Mouse (Mus musculus): ENCODE results near the gene Ankzf1. TPM values are rescaled to one million over a fixed set of nuclear protein-coding genes. Genes with fewer than 3 reads are reported as not detected.
A peak's percentile ranks its signal among the peaks of the same experiment; 100 is the strongest.

Gene Ankzf1
- polyA plus RNA-seq, 1 experiment, result 11.4 TPM

GRCm38 (mm10) chr1:75179334-75180104, 12.4 kb upstream of the Ankzf1 start:
- peak overlapping the region; percentile 45 for H3ac ChIP-seq (ENCODE audit: control insufficient read depth, insufficient read length)
- TF ChIP-seq POLR2AphosphoS2 (IDR thresholded peaks at IDR 0.05; ENCODE audit: insufficient read length, low read depth), result no peak
- no peak for TF ChIP-seq E2F4 (IDR thresholded peaks at IDR 0.05; ENCODE audit: insufficient read depth)
- TF ChIP-seq MYOG (IDR thresholded peaks at IDR 0.05; ENCODE audit: control insufficient read depth in 1 of 3, insufficient read depth in 1 of 3, insufficient read length in 2 of 3, low read depth in 2 of 3), result peak in 2 of 3 experiments; percentile 88 to 90
- TF ChIP-seq REST (IDR thresholded peaks at IDR 0.05; ENCODE audit: insufficient read depth, insufficient read length), result peak; percentile 63
- no peak for TF ChIP-seq MAX (IDR thresholded peaks at IDR 0.05; ENCODE audit: low read depth)
- peak; percentile 42 for TF ChIP-seq TCF3 (IDR thresholded peaks at IDR 0.05; ENCODE audit: insufficient read length, low read depth)
- TF ChIP-seq TCF12 (IDR thresholded peaks at IDR 0.05; ENCODE audit: insufficient read depth, poor library complexity, severe bottlenecking), result no peak
- TF ChIP-seq POLR2A (IDR thresholded peaks at IDR 0.05; ENCODE audit: insufficient read length, low read depth), result no peak
- no peak for TF ChIP-seq CEBPB (IDR thresholded peaks at IDR 0.05; ENCODE audit: insufficient read depth, poor library complexity, severe bottlenecking)
- TF ChIP-seq SRF (IDR thresholded peaks at IDR 0.05; ENCODE audit: control insufficient read depth, insufficient read length, low read depth), result no peak
- peak in 2 of 3 experiments; percentile 78 to 82 for TF ChIP-seq MYOD1 (IDR thresholded peaks at IDR 0.05; ENCODE audit: control insufficient read depth in 1 of 3, insufficient read length in 2 of 3, low read depth in 2 of 3)
- no peak for TF ChIP-seq USF1 (IDR thresholded peaks at IDR 0.05; ENCODE audit: low read depth)
- H3K36me3 ChIP-seq (ENCODE audit: control insufficient read depth, insufficient read depth), result peaks cover 4% of the 10 kb centered on the region
- H3K79me2 ChIP-seq (ENCODE audit: control insufficient read depth, insufficient read depth), result no peaks in the 10 kb centered on the region
- no peaks in the 10 kb centered on the region for H3K27me3 ChIP-seq (ENCODE audit: control insufficient read depth, insufficient read depth, insufficient read length)
- H3K4me2 ChIP-seq (ENCODE audit: low read depth), result peak overlapping the region; percentile 80
- peak overlapping the region; percentile 42 for H3K4me3 ChIP-seq

- TF ChIP-seq TCF12 (IDR thresholded peaks at IDR 0.05; ENCODE audit: insufficient read depth, poor library complexity, severe bottlenecking) (no peak), MYOD1 (IDR thresholded peaks at IDR 0.05; ENCODE audit: control insufficient read depth in 1 of 3, insufficient read length in 2 of 3, low read depth in 2 of 3) (peak in 2 of 3 experiments; percentile 36 to 60), MAX (IDR thresholded peaks at IDR 0.05; ENCODE audit: low read depth) (no peak), USF1 (IDR thresholded peaks at IDR 0.05; ENCODE audit: low read depth) (peak; percentile 93), E2F4 (IDR thresholded peaks at IDR 0.05; ENCODE audit: insufficient read depth) (peak; percentile 90), REST (IDR thresholded peaks at IDR 0.05; ENCODE audit: insufficient read depth, insufficient read length) (peak; percentile 51), POLR2AphosphoS2 (IDR thresholded peaks at IDR 0.05; ENCODE audit: insufficient read length, low read depth) (peak; percentile 97), CEBPB (IDR thresholded peaks at IDR 0.05; ENCODE audit: insufficient read depth, poor library complexity, severe bottlenecking) (no peak), MYOG (IDR thresholded peaks at IDR 0.05; ENCODE audit: control insufficient read depth in 1 of 3, insufficient read depth in 1 of 3, insufficient read length in 2 of 3, low read depth in 2 of 3) (peak in 2 of 3 experiments; percentile 36 to 52), TCF3 (IDR thresholded peaks at IDR 0.05; ENCODE audit: insufficient read length, low read depth) (no peak), SRF (IDR thresholded peaks at IDR 0.05; ENCODE audit: control insufficient read depth, insufficient read length, low read depth) (no peak), POLR2A (IDR thresholded peaks at IDR 0.05; ENCODE audit: insufficient read length, low read depth) (peak; percentile 99)
- peak within 1 kb of the TSS; percentile 42 for H3K4me3 ChIP-seq
- no peaks in the 10 kb centered on the region for H3K27me3 ChIP-seq (ENCODE audit: control insufficient read depth, insufficient read depth, insufficient read length)
- peaks cover 4% of the 10 kb centered on the region for H3K36me3 ChIP-seq (ENCODE audit: control insufficient read depth, insufficient read depth)
- no peaks in the 10 kb centered on the region for H3K79me2 ChIP-seq (ENCODE audit: control insufficient read depth, insufficient read depth)
- peak within 1 kb of the TSS; percentile 80 for H3K4me2 ChIP-seq (ENCODE audit: low read depth)
- peak within 1 kb of the TSS; percentile 45 for H3ac ChIP-seq (ENCODE audit: control insufficient read depth, insufficient read length)
These were observed 11.8 kb upstream of the Ankzf1 start, which contains the start of gene Abcb6 for GRCm38 (mm10) chr1:75180105-75180590. Gene Abcb6 (minus strand): TSS chr1:75180392.

- Histone ChIP-seq H3ac (ENCODE audit: control insufficient read depth, insufficient read length) (peak overlapping the region; percentile 45), H3K36me3 (ENCODE audit: control insufficient read depth, insufficient read depth) (peaks cover 4% of the 10 kb centered on the region), H3K27me3 (ENCODE audit: control insufficient read depth, insufficient read depth, insufficient read length) (no peaks in the 10 kb centered on the region), H3K79me2 (ENCODE audit: control insufficient read depth, insufficient read depth) (no peaks in the 10 kb centered on the region), H3K4me3 (peak overlapping the region; percentile 42), H3K4me2 (ENCODE audit: low read depth) (peak overlapping the region; percentile 80)
- no peak for TF ChIP-seq SRF (IDR thresholded peaks at IDR 0.05; ENCODE audit: control insufficient read depth, insufficient read length, low read depth)
- no peak for TF ChIP-seq REST (IDR thresholded peaks at IDR 0.05; ENCODE audit: insufficient read depth, insufficient read length)
- TF ChIP-seq TCF12 (IDR thresholded peaks at IDR 0.05; ENCODE audit: insufficient read depth, poor library complexity, severe bottlenecking), result no peak
- no peak for TF ChIP-seq TCF3 (IDR thresholded peaks at IDR 0.05; ENCODE audit: insufficient read length, low read depth)
- no peak for TF ChIP-seq POLR2A (IDR thresholded peaks at IDR 0.05; ENCODE audit: insufficient read length, low read depth)
- TF ChIP-seq USF1 (IDR thresholded peaks at IDR 0.05; ENCODE audit: low read depth), result no peak
- TF ChIP-seq MYOD1 (IDR thresholded peaks at IDR 0.05; ENCODE audit: control insufficient read depth in 1 of 3, insufficient read length in 2 of 3, low read depth in 2 of 3), result no peak
- TF ChIP-seq E2F4 (IDR thresholded peaks at IDR 0.05; ENCODE audit: insufficient read depth), result no peak
- TF ChIP-seq CEBPB (IDR thresholded peaks at IDR 0.05; ENCODE audit: insufficient read depth, poor library complexity, severe bottlenecking), result no peak
- TF ChIP-seq MYOG (IDR thresholded peaks at IDR 0.05; ENCODE audit: control insufficient read depth in 1 of 3, insufficient read depth in 1 of 3, insufficient read length in 2 of 3, low read depth in 2 of 3), result no peak
- TF ChIP-seq MAX (IDR thresholded peaks at IDR 0.05; ENCODE audit: low read depth), result no peak
- no peak for TF ChIP-seq POLR2AphosphoS2 (IDR thresholded peaks at IDR 0.05; ENCODE audit: insufficient read length, low read depth)
These were observed 11.2 kb upstream of the Ankzf1 start for GRCm38 (mm10) chr1:75180741-75181140.

GRCm38 (mm10) chr1:75181377-75181870, 10.5 kb upstream of the Ankzf1 start:
- TF ChIP-seq REST (IDR thresholded peaks at IDR 0.05; ENCODE audit: insufficient read depth, insufficient read length) (no peak), E2F4 (IDR thresholded peaks at IDR 0.05; ENCODE audit: insufficient read depth) (no peak), MYOG (IDR thresholded peaks at IDR 0.05; ENCODE audit: control insufficient read depth in 1 of 3, insufficient read depth in 1 of 3, insufficient read length in 2 of 3, low read depth in 2 of 3) (no peak), POLR2AphosphoS2 (IDR thresholded peaks at IDR 0.05; ENCODE audit: insufficient read length, low read depth) (no peak), TCF12 (IDR thresholded peaks at IDR 0.05; ENCODE audit: insufficient read depth, poor library complexity, severe bottlenecking) (no peak), POLR2A (IDR thresholded peaks at IDR 0.05; ENCODE audit: insufficient read length, low read depth) (no peak), TCF3 (IDR thresholded peaks at IDR 0.05; ENCODE audit: insufficient read length, low read depth) (no peak), USF1 (IDR thresholded peaks at IDR 0.05; ENCODE audit: low read depth) (no peak)
- no peaks in the 10 kb centered on the region for H3K27me3 ChIP-seq (ENCODE audit: control insufficient read depth, insufficient read depth, insufficient read length)
- H3K4me2 ChIP-seq (ENCODE audit: low read depth), result no peak overlapping the region
- no peak overlapping the region for H3K4me3 ChIP-seq
- peaks cover 4% of the 10 kb centered on the region for H3K36me3 ChIP-seq (ENCODE audit: control insufficient read depth, insufficient read depth)
- no peak overlapping the region for H3ac ChIP-seq (ENCODE audit: control insufficient read depth, insufficient read length)
- H3K79me2 ChIP-seq (ENCODE audit: control insufficient read depth, insufficient read depth), result no peaks in the 10 kb centered on the region

Data from myocyte (in vitro differentiated cells).